Mouse (Mus musculus): ENCODE results near the gene C1qtnf9. TPM values are rescaled to one million over a fixed set of nuclear protein-coding genes. Genes with fewer than 3 reads are reported as not detected.

The C1qtnf9 gene
- polyA plus RNA-seq, 1 experiment from 2014 or later: not detected

DNA sequence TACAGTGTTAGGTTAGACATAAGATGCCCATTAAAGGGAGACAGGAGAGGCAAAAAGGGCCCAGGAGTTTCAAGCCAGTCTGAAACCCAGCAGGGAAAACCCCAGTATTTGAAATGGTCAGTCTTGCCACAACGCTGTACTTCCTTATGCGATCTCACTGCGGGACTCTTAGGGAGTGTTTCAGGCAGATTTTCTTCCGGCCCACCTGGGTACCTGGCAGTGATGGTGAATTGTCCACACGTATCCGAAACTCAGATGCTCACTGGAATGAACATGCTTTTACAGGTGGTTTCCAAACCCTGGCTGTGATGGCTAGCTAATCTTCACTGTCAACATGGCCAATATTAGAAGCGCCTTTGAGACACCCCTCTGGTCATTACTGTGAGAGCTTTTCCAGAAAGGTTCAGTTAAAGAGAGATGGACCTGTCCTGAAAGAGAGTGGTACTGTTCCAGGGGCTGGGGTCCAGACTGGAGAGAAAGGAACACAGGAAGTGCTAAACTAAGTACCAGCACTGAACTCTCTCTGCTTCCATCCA is 14.3 kb downstream of the C1qtnf9 start:
- H3K27me3 ChIP-seq (replicated peaks; ENCODE audit: control insufficient read depth, insufficient read depth, low read length): no peaks in the 10 kb centered on the region
- no peaks in the 10 kb centered on the region for H3K9me3 ChIP-seq (replicated peaks; ENCODE audit: control insufficient read depth, low read length)
- DNase-seq (ENCODE audit: low spot score): no peak
- ATAC-seq: no peak
- 50% methylated on average over 7 of the region's 7 CpGs for WGBS
- no peaks in the 10 kb centered on the region for H3K36me3 ChIP-seq (ENCODE audit: control insufficient read depth, insufficient read depth, low read length)
- no peak overlapping the region for H3K4me2 ChIP-seq (ENCODE audit: low read length)
- H3K9ac ChIP-seq (ENCODE audit: low read length): no peak overlapping the region
- H3K4me3 ChIP-seq (ENCODE audit: low read depth, low read length): no peak overlapping the region
- no peaks in the 10 kb centered on the region for H3K4me1 ChIP-seq (ENCODE audit: control insufficient read depth, insufficient read depth, low read length)
- H3K27ac ChIP-seq (ENCODE audit: low read depth, low read length): no peak overlapping the region

DNA sequence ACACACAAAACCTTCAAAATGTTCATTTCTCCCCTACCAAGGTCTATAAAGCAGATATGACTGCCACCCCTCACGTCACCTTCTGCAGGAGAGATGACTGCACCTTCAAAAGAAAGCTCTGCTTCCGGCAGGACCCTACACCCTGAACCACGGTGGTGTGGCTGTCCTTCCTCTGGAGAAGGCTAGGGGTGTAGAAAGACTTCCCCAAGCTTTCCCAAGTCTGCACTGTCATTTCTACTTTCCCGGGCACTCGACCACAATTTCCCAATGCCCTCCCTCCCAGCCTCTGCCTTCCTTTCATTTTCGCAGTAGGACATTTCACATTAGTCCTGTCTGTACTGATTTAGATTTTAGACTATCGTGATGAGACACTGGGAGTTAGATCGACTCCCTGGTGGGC is 15.3 kb downstream of the C1qtnf9 start:
- Histone ChIP-seq H3K27me3 (replicated peaks; ENCODE audit: control insufficient read depth, insufficient read depth, low read length) (no peaks in the 10 kb centered on the region), H3K36me3 (ENCODE audit: control insufficient read depth, insufficient read depth, low read length) (peaks cover 6% of the 10 kb centered on the region; the same call in 1 of the 2 replicates), H3K9me3 (replicated peaks; ENCODE audit: control insufficient read depth, low read length) (no peaks in the 10 kb centered on the region), H3K9ac (ENCODE audit: low read length) (no peak overlapping the region), H3K4me2 (ENCODE audit: low read length) (no peak overlapping the region), H3K27ac (ENCODE audit: low read depth, low read length) (no peak overlapping the region), H3K4me3 (ENCODE audit: low read depth, low read length) (no peak overlapping the region), H3K4me1 (ENCODE audit: control insufficient read depth, insufficient read depth, low read length) (no peaks in the 10 kb centered on the region)
- WGBS: 49% methylated on average over 8 of the region's 8 CpGs
- ATAC-seq (no peak), DNase-seq (ENCODE audit: low spot score) (no peak)

- DNase-seq (ENCODE audit: low spot score): peak; percentile 96
- H3K36me3 ChIP-seq (ENCODE audit: control insufficient read depth, insufficient read depth, low read length): peaks cover 11% of the 10 kb centered on the region
- peak within 1 kb of the TSS; percentile 68 for H3K4me3 ChIP-seq (ENCODE audit: low read depth, low read length)
- under 1% methylated on average over 61 of the region's 61 CpGs for WGBS
- H3K4me2 ChIP-seq (ENCODE audit: low read length): peak within 1 kb of the TSS; percentile 62
- H3K4me1 ChIP-seq (ENCODE audit: control insufficient read depth, insufficient read depth, low read length): no peaks in the 10 kb centered on the region
- no peaks in the 10 kb centered on the region for H3K9me3 ChIP-seq (replicated peaks; ENCODE audit: control insufficient read depth, low read length)
- peak within 1 kb of the TSS; percentile 65; the same call in 1 of the 2 replicates for H3K27ac ChIP-seq (ENCODE audit: low read depth, low read length)
- peak within 1 kb of the TSS; percentile 78 for H3K9ac ChIP-seq (ENCODE audit: low read length)
- ATAC-seq: peak; percentile 94
- H3K27me3 ChIP-seq (replicated peaks; ENCODE audit: control insufficient read depth, insufficient read depth, low read length): no peaks in the 10 kb centered on the region
Observed at GRCm38 (mm10) chr14:60784427-60785315, 16.7 kb downstream of the C1qtnf9 start, which contains the start of gene Mipep. TSS of gene Mipep (plus strand) at chr14:60784573.

- Histone ChIP-seq H3K9ac (ENCODE audit: low read length) (no peak overlapping the region), H3K27ac (ENCODE audit: low read depth, low read length) (no peak overlapping the region), H3K4me1 (ENCODE audit: control insufficient read depth, insufficient read depth, low read length) (no peaks in the 10 kb centered on the region), H3K4me3 (ENCODE audit: low read depth, low read length) (no peak overlapping the region), H3K9me3 (replicated peaks; ENCODE audit: control insufficient read depth, low read length) (no peaks in the 10 kb centered on the region), H3K4me2 (ENCODE audit: low read length) (no peak overlapping the region), H3K27me3 (replicated peaks; ENCODE audit: control insufficient read depth, insufficient read depth, low read length) (no peaks in the 10 kb centered on the region), H3K36me3 (ENCODE audit: control insufficient read depth, insufficient read depth, low read length) (peaks cover 34% of the 10 kb centered on the region)
- peak; percentile 71 for DNase-seq (ENCODE audit: low spot score)
- 37% methylated on average over 3 of the region's 3 CpGs for WGBS
- peak; percentile 48; the same call in 1 of the 2 replicates for ATAC-seq
Observed at GRCm38 (mm10) chr14:60790103-60790502, 22.2 kb downstream of the C1qtnf9 start.

- Histone ChIP-seq H3K4me1 (ENCODE audit: control insufficient read depth, insufficient read depth, low read length) (no peaks in the 10 kb centered on the region), H3K36me3 (ENCODE audit: control insufficient read depth, insufficient read depth, low read length) (peaks cover 38% of the 10 kb centered on the region), H3K27ac (ENCODE audit: low read depth, low read length) (no peak overlapping the region), H3K4me3 (ENCODE audit: low read depth, low read length) (no peak overlapping the region), H3K9me3 (replicated peaks; ENCODE audit: control insufficient read depth, low read length) (no peaks in the 10 kb centered on the region), H3K4me2 (ENCODE audit: low read length) (no peak overlapping the region), H3K9ac (ENCODE audit: low read length) (no peak overlapping the region), H3K27me3 (replicated peaks; ENCODE audit: control insufficient read depth, insufficient read depth, low read length) (no peaks in the 10 kb centered on the region)
- DNase-seq (ENCODE audit: low spot score) (no peak), ATAC-seq (no peak)
- 89% methylated on average over 4 of the region's 4 CpGs for WGBS
Observed at GRCm38 (mm10) chr14:60796600-60797322, 28.8 kb downstream of the C1qtnf9 start.

GRCm38 (mm10) chr14:60797596-60797995 is 29.7 kb downstream of the C1qtnf9 start:
- WGBS: 92% methylated on average over 5 of the region's 5 CpGs
- no peak overlapping the region for H3K27ac ChIP-seq (ENCODE audit: low read depth, low read length)
- H3K9ac ChIP-seq (ENCODE audit: low read length): no peak overlapping the region
- H3K27me3 ChIP-seq (replicated peaks; ENCODE audit: control insufficient read depth, insufficient read depth, low read length): no peaks in the 10 kb centered on the region
- H3K4me3 ChIP-seq (ENCODE audit: low read depth, low read length): no peak overlapping the region
- no peaks in the 10 kb centered on the region for H3K4me1 ChIP-seq (ENCODE audit: control insufficient read depth, insufficient read depth, low read length)
- H3K4me2 ChIP-seq (ENCODE audit: low read length): no peak overlapping the region
- DNase-seq (ENCODE audit: low spot score) (no peak), ATAC-seq (no peak)
- no peaks in the 10 kb centered on the region for H3K9me3 ChIP-seq (replicated peaks; ENCODE audit: control insufficient read depth, low read length)
- H3K36me3 ChIP-seq (ENCODE audit: control insufficient read depth, insufficient read depth, low read length): peaks cover 36% of the 10 kb centered on the region

DNA sequence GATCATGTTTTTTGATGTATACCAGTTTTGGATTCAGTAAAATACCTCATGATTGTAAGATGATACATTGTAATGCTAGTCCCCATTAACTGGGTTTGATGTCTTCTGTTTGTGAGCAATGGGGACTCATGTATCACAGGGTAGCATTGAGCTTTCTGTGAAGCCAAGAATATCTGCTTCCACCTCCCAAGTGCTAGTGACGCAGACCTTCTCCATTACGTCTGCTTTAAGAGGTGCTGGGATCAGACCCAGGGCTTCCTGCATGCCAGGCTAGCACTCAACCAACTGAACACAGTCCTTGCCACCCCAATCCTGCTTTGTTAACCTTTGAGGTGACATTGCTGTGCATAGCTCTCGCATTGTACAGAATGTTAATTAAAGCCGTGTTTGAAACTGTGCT is 30.8 kb downstream of the C1qtnf9 start:
- WGBS: 87% methylated on average over 4 of the region's 4 CpGs
- Histone ChIP-seq H3K36me3 (ENCODE audit: control insufficient read depth, insufficient read depth, low read length) (peaks cover 47% of the 10 kb centered on the region), H3K27ac (ENCODE audit: low read depth, low read length) (no peak overlapping the region), H3K4me1 (ENCODE audit: control insufficient read depth, insufficient read depth, low read length) (no peaks in the 10 kb centered on the region), H3K9ac (ENCODE audit: low read length) (no peak overlapping the region), H3K4me2 (ENCODE audit: low read length) (no peak overlapping the region), H3K4me3 (ENCODE audit: low read depth, low read length) (no peak overlapping the region), H3K9me3 (replicated peaks; ENCODE audit: control insufficient read depth, low read length) (no peaks in the 10 kb centered on the region), H3K27me3 (replicated peaks; ENCODE audit: control insufficient read depth, insufficient read depth, low read length) (no peaks in the 10 kb centered on the region)
- no peak for ATAC-seq
- no peak for DNase-seq (ENCODE audit: low spot score)

DNA sequence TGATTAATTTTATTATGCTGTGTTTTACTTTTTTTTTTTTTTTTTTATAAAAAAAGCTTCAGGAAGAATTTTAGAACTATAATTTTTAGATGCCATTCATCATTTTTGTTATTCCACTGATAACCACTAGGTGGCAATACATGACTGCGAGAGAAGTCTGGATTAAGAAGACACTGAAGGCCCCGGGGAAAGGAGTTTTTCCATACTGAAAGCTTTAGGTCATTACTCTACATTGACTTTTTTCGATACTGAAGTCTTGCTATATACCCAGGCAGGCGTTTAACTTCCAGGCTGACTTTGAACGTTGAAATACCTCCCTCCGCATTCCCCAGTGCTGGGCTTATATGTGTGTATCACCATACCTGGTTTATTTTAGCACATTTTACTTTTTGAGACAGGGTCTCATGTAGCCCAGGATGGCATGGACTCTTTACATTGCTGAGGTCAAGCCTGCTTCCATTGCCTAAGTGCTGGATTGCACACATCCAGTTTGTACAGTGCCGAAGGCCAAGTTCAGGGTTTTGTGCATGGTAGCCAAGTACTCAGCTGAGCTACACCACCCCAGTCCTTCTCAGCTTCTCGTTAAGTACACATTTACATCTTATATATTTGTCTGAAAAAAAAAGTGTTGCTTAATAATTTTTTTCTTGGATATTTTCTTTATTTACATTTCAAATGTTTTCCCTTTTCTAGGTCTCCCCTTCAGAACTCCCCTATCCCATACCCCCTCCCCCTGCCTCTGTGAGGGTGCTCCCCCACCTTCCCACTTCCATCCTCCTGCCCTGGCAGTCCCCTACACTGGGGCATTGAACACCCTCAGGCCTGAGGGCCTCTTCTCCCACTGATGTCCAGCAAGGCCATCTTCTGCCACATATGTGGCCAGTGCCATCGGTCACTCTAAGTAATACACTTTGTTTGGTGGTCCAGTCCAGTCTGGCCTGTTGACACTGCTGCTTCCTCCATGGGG is 32.1 kb downstream of the C1qtnf9 start:
- WGBS: 51% methylated on average over 9 of the region's 9 CpGs
- peak; percentile 90 for DNase-seq (ENCODE audit: low spot score)

More for the DNA sequence above, 32.1 kb downstream of the C1qtnf9 start:
- Histone ChIP-seq H3K4me1 (ENCODE audit: control insufficient read depth, insufficient read depth, low read length) (no peaks in the 10 kb centered on the region), H3K27ac (ENCODE audit: low read depth, low read length) (no peak overlapping the region), H3K4me2 (ENCODE audit: low read length) (no peak overlapping the region), H3K36me3 (ENCODE audit: control insufficient read depth, insufficient read depth, low read length) (peaks cover 47% of the 10 kb centered on the region), H3K9me3 (replicated peaks; ENCODE audit: control insufficient read depth, low read length) (no peaks in the 10 kb centered on the region), H3K27me3 (replicated peaks; ENCODE audit: control insufficient read depth, insufficient read depth, low read length) (no peaks in the 10 kb centered on the region), H3K4me3 (ENCODE audit: low read depth, low read length) (no peak overlapping the region), H3K9ac (ENCODE audit: low read length) (no peak overlapping the region)
- ATAC-seq: peak; percentile 55; the same call in 1 of the 2 replicates
